Mouse (Mus musculus): ENCODE results near the gene Sumo1.

DNA sequence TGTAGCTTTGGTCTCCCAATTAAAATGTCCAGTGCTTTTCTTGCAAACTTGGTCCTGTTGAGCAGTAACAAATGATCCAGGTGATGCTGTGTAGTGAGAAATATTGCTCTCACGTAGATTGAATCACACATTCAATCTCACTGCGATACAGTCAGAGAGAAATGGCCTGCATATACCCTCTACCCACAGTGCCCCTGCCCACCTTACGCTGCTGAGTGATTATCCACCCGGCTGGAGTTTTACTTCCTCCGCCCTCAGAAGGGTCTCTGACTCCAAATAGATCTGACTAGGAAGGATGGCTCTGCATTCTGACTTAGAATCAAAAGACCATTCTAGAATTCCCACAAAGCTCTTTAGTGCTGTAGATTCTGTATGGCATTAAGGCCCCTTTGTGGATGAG lies 122.1 kb downstream of the Sumo1 start:
- no peak for TF ChIP-seq POLR2A (IDR thresholded peaks at IDR 0.05; ENCODE audit: control insufficient read depth in 1 of 2, insufficient read depth in 1 of 2, low read depth in 1 of 2, low read length in 2 of 2, poor library complexity in 1 of 2)
- TF ChIP-seq EP300 (IDR thresholded peaks at IDR 0.05; ENCODE audit: low read depth in 1 of 2, low read length in 2 of 2), result no peak
- TF ChIP-seq USF1 (IDR thresholded peaks at IDR 0.05; ENCODE audit: low read depth, low read length), result no peak
- no peak for TF ChIP-seq POLR2AphosphoS5 (IDR thresholded peaks at IDR 0.05; ENCODE audit: borderline replicate concordance, low read depth, low read length)
- TF ChIP-seq CTCF (IDR thresholded peaks at IDR 0.05 in 2 of 3, conservative IDR thresholded peaks at IDR 0.05 in 1 of 3; ENCODE audit: control insufficient read depth in 1 of 3, insufficient read depth in 1 of 3, low read depth in 2 of 3, low read length in 3 of 3, poor library complexity in 1 of 3, severe bottlenecking in 1 of 3), result no peak
